Mouse (Mus musculus) spleen, postnatal 4 days (tissue): ENCODE measurements around the gene Dock9.

Source experiments
- DNase-seq, 2 experiments: peaks; one replicate each; pipeline ENCODE4 v3.0.0; 2022; ENCODE audit warnings: low spot score in 2 of 2

The Dock9 gene

GRCm38 (mm10) chr14:121585906-121586765, 211.5 kb downstream of the Dock9 start:
- DNase-seq: no peak

GRCm38 (mm10) chr14:121579055-121579454, 218.6 kb downstream of the Dock9 start:
- peak; percentile 35 to 73 for DNase-seq

GRCm38 (mm10) chr14:121573391-121573790, 224.2 kb downstream of the Dock9 start:
- no peak for DNase-seq

GRCm38 (mm10) chr14:121566794-121567201, 230.8 kb downstream of the Dock9 start:
- DNase-seq: no peak

- DNase-seq: no peak
Observed at GRCm38 (mm10) chr14:121565930-121566329, 231.7 kb downstream of the Dock9 start.

- DNase-seq: no peak
Observed at GRCm38 (mm10) chr14:121564656-121565055, 233.0 kb downstream of the Dock9 start.

GRCm38 (mm10) chr14:121563954-121564353, 233.7 kb downstream of the Dock9 start:
- DNase-seq: no peak

- DNase-seq: no peak
Observed at GRCm38 (mm10) chr14:121559026-121559425, 238.6 kb downstream of the Dock9 start.

GRCm38 (mm10) chr14:121556401-121557315, 241.0 kb downstream of the Dock9 start:
- no peak for DNase-seq

- DNase-seq: no peak
Observed at GRCm38 (mm10) chr14:121553785-121554184, 243.9 kb downstream of the Dock9 start.

- DNase-seq: no peak
Observed at GRCm38 (mm10) chr14:121552586-121552985, 245.1 kb downstream of the Dock9 start.

GRCm38 (mm10) chr14:121549834-121550233, 247.8 kb downstream of the Dock9 start:
- DNase-seq: no peak

GRCm38 (mm10) chr14:121547745-121548144, 249.9 kb downstream of the Dock9 start:
- DNase-seq: no peak

- no peak for DNase-seq
Observed at GRCm38 (mm10) chr14:121546621-121547020, 251.0 kb downstream of the Dock9 start.

GRCm38 (mm10) chr14:121545551-121546331, 251.9 kb downstream of the Dock9 start:
- DNase-seq: no peak

GRCm38 (mm10) chr14:121541262-121541661, 256.4 kb downstream of the Dock9 start:
- DNase-seq: no peak

GRCm38 (mm10) chr14:121534501-121534900, 263.1 kb downstream of the Dock9 start:
- no peak for DNase-seq

- no peak for DNase-seq
Observed at GRCm38 (mm10) chr14:121530853-121531252, 266.8 kb downstream of the Dock9 start.

GRCm38 (mm10) chr14:121527883-121528282, 269.8 kb downstream of the Dock9 start:
- DNase-seq: no peak

GRCm38 (mm10) chr14:121527201-121527600, 270.4 kb downstream of the Dock9 start:
- no peak for DNase-seq

GRCm38 (mm10) chr14:121521709-121522108, 275.9 kb downstream of the Dock9 start:
- DNase-seq: no peak

- DNase-seq: no peak
Observed at GRCm38 (mm10) chr14:121516881-121517280, 280.8 kb downstream of the Dock9 start.
